Mouse (Mus musculus): ENCODE measurements around the gene Pdia4. TPM values are rescaled to one million over a fixed set of nuclear protein-coding genes. Genes with fewer than 3 reads are reported as not detected.
"Not testable (repeated sequence)": the region's sequence is repeated elsewhere in the genome, so short reads cannot be mapped to it uniquely, and the experiment has no call there.

Gene Pdia4
- polyA plus RNA-seq (2017; shearing (Covaris generic)): 100 to 1,000 TPM; 160 to 172 TPM

GRCm38 (mm10) chr6:47813257-47813878, at the start of gene Pdia4:
Gene Pdia4, minus strand, starts transcription at chr6:47813430.
- peak; percentile 93 for ATAC-seq

- not testable (repeated sequence) for ATAC-seq
Observed at GRCm38 (mm10) chr6:47857729-47858128, 44.5 kb upstream of the Pdia4 start.

GRCm38 (mm10) chr6:47857241-47857640, 44.0 kb upstream of the Pdia4 start:
- ATAC-seq: no peak

GRCm38 (mm10) chr6:47845779-47846178, 32.5 kb upstream of the Pdia4 start:
- ATAC-seq: no peak

- ATAC-seq: no peak
Observed at GRCm38 (mm10) chr6:47842337-47842736, 29.1 kb upstream of the Pdia4 start.

GRCm38 (mm10) chr6:47841831-47842230, 28.6 kb upstream of the Pdia4 start:
- ATAC-seq: no peak

GRCm38 (mm10) chr6:47841077-47841476, 27.8 kb upstream of the Pdia4 start:
- ATAC-seq: no peak

GRCm38 (mm10) chr6:47837630-47838029, 24.4 kb upstream of the Pdia4 start:
- no peak for ATAC-seq

- ATAC-seq: peak; percentile 39
Observed at GRCm38 (mm10) chr6:47835984-47836521, 22.8 kb upstream of the Pdia4 start.

- peak; percentile 94 for ATAC-seq
Observed at GRCm38 (mm10) chr6:47835482-47835983, 22.3 kb upstream of the Pdia4 start, which contains the start of gene Zfp398. Gene Zfp398, plus strand, starts transcription at chr6:47835661.

- no peak for ATAC-seq
Observed at GRCm38 (mm10) chr6:47832220-47832619, 19.0 kb upstream of the Pdia4 start.

GRCm38 (mm10) chr6:47830104-47831078, 17.2 kb upstream of the Pdia4 start, which contains the start of gene Zfp786:
Gene Zfp786, minus strand, starts transcription at chr6:47830867.
- peak; percentile 88 for ATAC-seq

- ATAC-seq: no peak
Observed at GRCm38 (mm10) chr6:47828950-47829349, 15.7 kb upstream of the Pdia4 start.

- ATAC-seq: no peak
Observed at GRCm38 (mm10) chr6:47827462-47827861, 14.2 kb upstream of the Pdia4 start.

- no peak for ATAC-seq
Observed at GRCm38 (mm10) chr6:47824241-47824640, 11.0 kb upstream of the Pdia4 start.

GRCm38 (mm10) chr6:47821776-47822175, 8.5 kb upstream of the Pdia4 start:
- no peak for ATAC-seq

- no peak for ATAC-seq
Observed at GRCm38 (mm10) chr6:47821236-47821635, 8.0 kb upstream of the Pdia4 start.

GRCm38 (mm10) chr6:47819626-47820325, 6.5 kb upstream of the Pdia4 start:
- ATAC-seq: no peak

- no peak for ATAC-seq
Observed at GRCm38 (mm10) chr6:47818721-47819120, 5.5 kb upstream of the Pdia4 start.

- no peak for ATAC-seq
Observed at GRCm38 (mm10) chr6:47816151-47816550, 2.9 kb upstream of the Pdia4 start.

GRCm38 (mm10) chr6:47812271-47812915, 837 bp downstream of the Pdia4 start:
- no peak for ATAC-seq

- ATAC-seq: no peak
Observed at GRCm38 (mm10) chr6:47811324-47811723, 1.9 kb downstream of the Pdia4 start.

Data from activated CD4-positive, CD25-positive, alpha-beta regulatory T cell, adult 4 months (primary cell).